Mouse (Mus musculus): ENCODE data around the gene Tshz2. TPM values are rescaled to one million over a fixed set of nuclear protein-coding genes. Genes with fewer than 3 reads are reported as not detected.

Gene Tshz2
- polyA plus RNA-seq, 1 experiment, result 5.8 TPM

GRCm38 (mm10) chr2:169943727-169944126 lies 310.9 kb downstream of the Tshz2 start:
- no peaks in the 10 kb centered on the region for H3K36me3 ChIP-seq (ENCODE audit: control insufficient read depth, insufficient read depth, low read length)
- H3K4me1 ChIP-seq (ENCODE audit: control insufficient read depth, insufficient read depth, insufficient read length, low read length), result no peaks in the 10 kb centered on the region
- 89% methylated on average over 6 of the region's 6 CpGs for WGBS
- H3K27ac ChIP-seq (ENCODE audit: insufficient read depth, low read depth, low read length), result no peak overlapping the region
- no peak overlapping the region for H3K4me3 ChIP-seq (ENCODE audit: low read depth, low read length)
- H3K27me3 ChIP-seq (ENCODE audit: control insufficient read depth, insufficient read depth, low read length), result no peaks in the 10 kb centered on the region
- TF ChIP-seq POLR2A (IDR thresholded peaks at IDR 0.05; ENCODE audit: low read depth, low read length) (no peak), CTCF (IDR thresholded peaks at IDR 0.05; ENCODE audit: extremely low read depth, insufficient read length, insufficient replicate concordance, low read depth, low read length) (no peak)

- H3K4me1 ChIP-seq (ENCODE audit: control insufficient read depth, insufficient read depth, insufficient read length, low read length), result no peaks in the 10 kb centered on the region
- no peak overlapping the region for H3K4me3 ChIP-seq (ENCODE audit: low read depth, low read length)
- TF ChIP-seq CTCF (IDR thresholded peaks at IDR 0.05; ENCODE audit: extremely low read depth, insufficient read length, insufficient replicate concordance, low read depth, low read length) (no peak), POLR2A (IDR thresholded peaks at IDR 0.05; ENCODE audit: low read depth, low read length) (no peak)
- no peaks in the 10 kb centered on the region for H3K27me3 ChIP-seq (ENCODE audit: control insufficient read depth, insufficient read depth, low read length)
- WGBS, result 67% methylated on average over 6 of the region's 6 CpGs
- H3K36me3 ChIP-seq (ENCODE audit: control insufficient read depth, insufficient read depth, low read length), result no peaks in the 10 kb centered on the region
- no peak overlapping the region for H3K27ac ChIP-seq (ENCODE audit: insufficient read depth, low read depth, low read length)
Measured at GRCm38 (mm10) chr2:169948139-169948538, 315.3 kb downstream of the Tshz2 start.

GRCm38 (mm10) chr2:169951041-169951440 lies 318.2 kb downstream of the Tshz2 start:
- H3K4me1 ChIP-seq (ENCODE audit: control insufficient read depth, insufficient read depth, insufficient read length, low read length), result no peaks in the 10 kb centered on the region
- no peaks in the 10 kb centered on the region for H3K27me3 ChIP-seq (ENCODE audit: control insufficient read depth, insufficient read depth, low read length)
- H3K36me3 ChIP-seq (ENCODE audit: control insufficient read depth, insufficient read depth, low read length), result no peaks in the 10 kb centered on the region
- H3K4me3 ChIP-seq (ENCODE audit: low read depth, low read length), result no peak overlapping the region
- no peak overlapping the region for H3K27ac ChIP-seq (ENCODE audit: insufficient read depth, low read depth, low read length)
- TF ChIP-seq CTCF (IDR thresholded peaks at IDR 0.05; ENCODE audit: extremely low read depth, insufficient read length, insufficient replicate concordance, low read depth, low read length) (no peak), POLR2A (IDR thresholded peaks at IDR 0.05; ENCODE audit: low read depth, low read length) (no peak)
- WGBS, result 76% methylated on average over 8 of the region's 8 CpGs

- WGBS, result 79% methylated on average over 2 of the region's 2 CpGs
- Histone ChIP-seq H3K4me3 (ENCODE audit: low read depth, low read length) (no peak overlapping the region), H3K4me1 (ENCODE audit: control insufficient read depth, insufficient read depth, insufficient read length, low read length) (no peaks in the 10 kb centered on the region), H3K36me3 (ENCODE audit: control insufficient read depth, insufficient read depth, low read length) (no peaks in the 10 kb centered on the region), H3K27me3 (ENCODE audit: control insufficient read depth, insufficient read depth, low read length) (no peaks in the 10 kb centered on the region), H3K27ac (ENCODE audit: insufficient read depth, low read depth, low read length) (no peak overlapping the region)
- TF ChIP-seq CTCF (IDR thresholded peaks at IDR 0.05; ENCODE audit: extremely low read depth, insufficient read length, insufficient replicate concordance, low read depth, low read length) (no peak), POLR2A (IDR thresholded peaks at IDR 0.05; ENCODE audit: low read depth, low read length) (no peak)
Measured at GRCm38 (mm10) chr2:169952981-169953380, 320.2 kb downstream of the Tshz2 start.

- Histone ChIP-seq H3K27me3 (ENCODE audit: control insufficient read depth, insufficient read depth, low read length) (no peaks in the 10 kb centered on the region), H3K36me3 (ENCODE audit: control insufficient read depth, insufficient read depth, low read length) (no peaks in the 10 kb centered on the region), H3K4me1 (ENCODE audit: control insufficient read depth, insufficient read depth, insufficient read length, low read length) (no peaks in the 10 kb centered on the region), H3K4me3 (ENCODE audit: low read depth, low read length) (no peak overlapping the region), H3K27ac (ENCODE audit: insufficient read depth, low read depth, low read length) (no peak overlapping the region)
- 36% methylated on average over 17 of the region's 17 CpGs for WGBS
- TF ChIP-seq CTCF (IDR thresholded peaks at IDR 0.05; ENCODE audit: extremely low read depth, insufficient read length, insufficient replicate concordance, low read depth, low read length), result no peak
- no peak for TF ChIP-seq POLR2A (IDR thresholded peaks at IDR 0.05; ENCODE audit: low read depth, low read length)
Measured at GRCm38 (mm10) chr2:169958736-169959573, 326.1 kb downstream of the Tshz2 start.

GRCm38 (mm10) chr2:169961463-169962230 lies 328.8 kb downstream of the Tshz2 start:
- H3K27me3 ChIP-seq (ENCODE audit: control insufficient read depth, insufficient read depth, low read length), result no peaks in the 10 kb centered on the region
- TF ChIP-seq CTCF (IDR thresholded peaks at IDR 0.05; ENCODE audit: extremely low read depth, insufficient read length, insufficient replicate concordance, low read depth, low read length) (no peak), POLR2A (IDR thresholded peaks at IDR 0.05; ENCODE audit: low read depth, low read length) (no peak)
- WGBS, result 25% methylated on average over 24 of the region's 24 CpGs
- no peaks in the 10 kb centered on the region for H3K4me1 ChIP-seq (ENCODE audit: control insufficient read depth, insufficient read depth, insufficient read length, low read length)
- no peak overlapping the region for H3K4me3 ChIP-seq (ENCODE audit: low read depth, low read length)
- no peaks in the 10 kb centered on the region for H3K36me3 ChIP-seq (ENCODE audit: control insufficient read depth, insufficient read depth, low read length)
- H3K27ac ChIP-seq (ENCODE audit: insufficient read depth, low read depth, low read length), result no peak overlapping the region

- Histone ChIP-seq H3K4me1 (ENCODE audit: control insufficient read depth, insufficient read depth, insufficient read length, low read length) (no peaks in the 10 kb centered on the region), H3K36me3 (ENCODE audit: control insufficient read depth, insufficient read depth, low read length) (no peaks in the 10 kb centered on the region), H3K27me3 (ENCODE audit: control insufficient read depth, insufficient read depth, low read length) (no peaks in the 10 kb centered on the region), H3K4me3 (ENCODE audit: low read depth, low read length) (no peak overlapping the region), H3K27ac (ENCODE audit: insufficient read depth, low read depth, low read length) (no peak overlapping the region)
- WGBS, result 34% methylated on average over 8 of the region's 8 CpGs
- no peak for TF ChIP-seq CTCF (IDR thresholded peaks at IDR 0.05; ENCODE audit: extremely low read depth, insufficient read length, insufficient replicate concordance, low read depth, low read length)
- no peak for TF ChIP-seq POLR2A (IDR thresholded peaks at IDR 0.05; ENCODE audit: low read depth, low read length)
Measured at GRCm38 (mm10) chr2:169962231-169962600, 329.4 kb downstream of the Tshz2 start.

All from small intestine, adult 2 months (tissue).